10 mouse cellular contexts compared by ENCODE assay signal in the genomic region with DNA sequence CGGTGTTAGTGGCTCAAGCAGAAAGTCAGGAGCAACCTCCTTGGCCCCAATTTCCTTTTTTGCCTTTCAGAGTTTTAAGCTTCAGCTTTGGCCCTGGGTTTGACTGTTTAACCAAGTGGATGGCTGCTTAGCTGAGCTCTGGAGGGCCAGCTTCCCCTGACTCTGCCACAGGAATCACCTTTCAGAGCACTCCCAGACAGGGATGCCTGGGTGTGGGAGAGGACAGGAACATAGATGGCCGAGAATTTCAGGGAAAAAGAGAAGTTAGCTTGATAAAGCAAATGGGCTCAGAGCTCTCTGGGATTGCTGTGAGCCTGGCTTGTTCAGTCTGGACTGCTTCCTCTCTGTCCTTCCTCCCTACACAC. TPM values are rescaled to one million over a fixed set of nuclear protein-coding genes. Genes with fewer than 3 reads are reported as not detected.
DNase-seq lines count a peak whose midpoint lies in the region; ATAC-seq lines count a peak whose summit lies in the region.
"Had no signal": no experiment of that assay in that cellular context is flagged by ENCODE, and none has a peak within 500 bp of the region (broad histone marks: within the 10 kb centered on the region; RNA-seq: fewer than 3 reads in every experiment).

No protein-coding gene starts in this region.

- no peak overlapping the region for H3K9ac ChIP-seq in embryonic facial prominence, embryonic 14.5 days (ENCODE audit: low read depth, low read length)
- H3K9ac ChIP-seq in hindbrain, embryonic 14.5 days, result peak overlapping the region; percentile 49
- H3K9ac ChIP-seq in midbrain, embryonic 15.5 days, result peak overlapping the region; percentile 4; the same call in 1 of the 2 replicates

- WGBS in embryonic facial prominence, embryonic 10.5 days, result 26% methylated on average over 2 of the region's 2 CpGs
- 10% methylated on average over 2 of the region's 2 CpGs for WGBS in embryonic facial prominence, embryonic 14.5 days
- WGBS in hindbrain, embryonic 14.5 days, result 23% methylated on average over 2 of the region's 2 CpGs
- 8% methylated on average over 2 of the region's 2 CpGs for WGBS in midbrain, embryonic 15.5 days

- H3K4me2 ChIP-seq in embryonic facial prominence, embryonic 14.5 days (ENCODE audit: low read depth, low read length), result no peak overlapping the region
- H3K4me2 ChIP-seq in hindbrain, embryonic 14.5 days (replicated peaks), result no peak overlapping the region
- no peak overlapping the region for H3K4me2 ChIP-seq in midbrain, embryonic 15.5 days

- H3K4me1 ChIP-seq in embryonic facial prominence, embryonic 10.5 days, result peaks cover 31% of the 10 kb centered on the region
- no peaks in the 10 kb centered on the region for H3K4me1 ChIP-seq in embryonic facial prominence, embryonic 14.5 days (ENCODE audit: control insufficient read depth, insufficient read depth, low read length)
- H3K4me1 ChIP-seq in hindbrain, embryonic 14.5 days (replicated peaks; ENCODE audit: control insufficient read depth, insufficient read depth, low read length), result peaks cover 26% of the 10 kb centered on the region
- peaks cover 26% of the 10 kb centered on the region for H3K4me1 ChIP-seq in midbrain, embryonic 15.5 days

- H3K27ac ChIP-seq in embryonic facial prominence, embryonic 10.5 days (replicated peaks), result peak overlapping the region; percentile 83
- 0 out of 2 replicates have a peak overlapping the region, but pooled peaks have one; percentile 29 for H3K27ac ChIP-seq in embryonic facial prominence, embryonic 14.5 days (replicated peaks; ENCODE audit: low read depth, low read length)
- peak overlapping the region; percentile 93 for H3K27ac ChIP-seq in hindbrain, embryonic 14.5 days
- H3K27ac ChIP-seq in midbrain, embryonic 15.5 days, result peak overlapping the region; percentile 80

- no peak for DNase-seq in embryonic facial prominence, embryonic 10.5 days (ENCODE audit: low spot score)
- no peak for DNase-seq in embryonic facial prominence, embryonic 14.5 days (ENCODE audit: low spot score)
- no peak for DNase-seq in hindbrain, embryonic 14.5 days (ENCODE audit: low spot score)
- DNase-seq in cerebellum, adult 9-10 months, result no peak
- no peak for DNase-seq in cerebellum, adult 18-20 months
- DNase-seq in frontal cortex, postnatal 10 days (ENCODE audit: low spot score in 2 of 2), result no peak
- DNase-seq: adrenal gland, postnatal 36 days; cerebellum, adult 11 months had no signal

- H3K36me3 ChIP-seq in embryonic facial prominence, embryonic 10.5 days (replicated peaks), result no peaks in the 10 kb centered on the region
- no peaks in the 10 kb centered on the region for H3K36me3 ChIP-seq in embryonic facial prominence, embryonic 14.5 days (ENCODE audit: control insufficient read depth, insufficient read depth, low read length)
- no peaks in the 10 kb centered on the region for H3K36me3 ChIP-seq in hindbrain, embryonic 14.5 days (replicated peaks; ENCODE audit: control insufficient read depth, insufficient read depth)
- H3K36me3 ChIP-seq in midbrain, embryonic 15.5 days (replicated peaks), result no peaks in the 10 kb centered on the region

- no peaks in the 10 kb centered on the region for H3K9me3 ChIP-seq in embryonic facial prominence, embryonic 10.5 days
- H3K9me3 ChIP-seq in embryonic facial prominence, embryonic 14.5 days (ENCODE audit: control insufficient read depth, low read length), result no peaks in the 10 kb centered on the region
- H3K9me3 ChIP-seq in hindbrain, embryonic 14.5 days (ENCODE audit: control insufficient read depth, low read length), result no peaks in the 10 kb centered on the region
- H3K9me3 ChIP-seq in midbrain, embryonic 15.5 days, result no peaks in the 10 kb centered on the region

- 0 out of 2 replicates have a peak, but pooled peaks have one; percentile 41 for ATAC-seq in embryonic facial prominence, embryonic 14.5 days (ENCODE audit: low read depth)
- ATAC-seq in hindbrain, embryonic 14.5 days (ENCODE audit: low FRiP score), result peak; percentile 9; the same call in 1 of the 2 replicates
- ATAC-seq in midbrain, embryonic 15.5 days (replicated peaks), result peak; percentile 58
- ATAC-seq: Patski had no signal

- H3K27me3 ChIP-seq in embryonic facial prominence, embryonic 10.5 days (replicated peaks; ENCODE audit: low read depth, poor library complexity, severe bottlenecking), result no peaks in the 10 kb centered on the region
- no peaks in the 10 kb centered on the region for H3K27me3 ChIP-seq in embryonic facial prominence, embryonic 14.5 days (replicated peaks; ENCODE audit: control insufficient read depth, insufficient read depth, low read length)
- H3K27me3 ChIP-seq in hindbrain, embryonic 14.5 days (ENCODE audit: control insufficient read depth, insufficient read depth, low read length), result no peaks in the 10 kb centered on the region
- no peaks in the 10 kb centered on the region for H3K27me3 ChIP-seq in midbrain, embryonic 15.5 days (replicated peaks)

- no peak overlapping the region for H3K4me3 ChIP-seq in embryonic facial prominence, embryonic 10.5 days
- no peak overlapping the region for H3K4me3 ChIP-seq in embryonic facial prominence, embryonic 14.5 days (ENCODE audit: low read depth, low read length)
- H3K4me3 ChIP-seq in hindbrain, embryonic 14.5 days (replicated peaks; ENCODE audit: low read length), result no peak overlapping the region
- H3K4me3 ChIP-seq in midbrain, embryonic 15.5 days, result no peak overlapping the region

RNA-seq across cellular contexts. Expression of a gene that starts 18.6 kb away (rescaled TPM):
- 66.8 and 74.1 TPM in 2 replicates for polyA plus RNA-seq in embryonic facial prominence, embryonic 10.5 days (2016; fragmentation: Nextera tagmentation; extraction: Ambion mirVana)
- polyA plus RNA-seq in embryonic facial prominence, embryonic 14.5 days (2014; fragmentation: Nextera tagmentation; extraction: Ambion mirVana), result 53.5 and 62.8 TPM in 2 replicates
- polyA plus RNA-seq in hindbrain, embryonic 14.5 days (2014; fragmentation: Nextera tagmentation; extraction: Ambion mirVana), result 175 and 176 TPM in 2 replicates
- 173 and 185 TPM in 2 replicates for polyA plus RNA-seq in midbrain, embryonic 15.5 days (2015; fragmentation: Nextera tagmentation; extraction: Ambion mirVana)

RNA-seq across cellular contexts. Expression of a gene that starts 29.7 kb away (rescaled TPM):
- polyA plus RNA-seq in embryonic facial prominence, embryonic 10.5 days (2016; fragmentation: Nextera tagmentation; extraction: Ambion mirVana), result 9.2 and 9.8 TPM in 2 replicates
- polyA plus RNA-seq in embryonic facial prominence, embryonic 14.5 days (2014; fragmentation: Nextera tagmentation; extraction: Ambion mirVana), result 10.2 and 12.0 TPM in 2 replicates
- polyA plus RNA-seq in hindbrain, embryonic 14.5 days (2014; fragmentation: Nextera tagmentation; extraction: Ambion mirVana), result 16.0 and 17.1 TPM in 2 replicates
- 16.7 and 16.8 TPM in 2 replicates for polyA plus RNA-seq in midbrain, embryonic 15.5 days (2015; fragmentation: Nextera tagmentation; extraction: Ambion mirVana)

Comparison
In these comparisons a context has a peak if more than half of its experiments do, and no peak if none do; other contexts are left out.
1. H3K27ac ChIP-seq: peak in every context shown above with its lines; median percentile 93 in hindbrain, embryonic 14.5 days; 83 in embryonic facial prominence, embryonic 10.5 days; 80 in midbrain, embryonic 15.5 days; 29 in embryonic facial prominence, embryonic 14.5 days.